23 mouse cellular contexts compared by ENCODE assay signal in genomic region chr17:24929506-24929905, GRCm38 (mm10). TPM values are rescaled to one million over a fixed set of nuclear protein-coding genes. Genes with fewer than 3 reads are reported as not detected.
A peak's percentile ranks its signal among the peaks of the same experiment; 100 is the strongest.
DNase-seq lines count a peak whose midpoint lies in the region; ATAC-seq and TF ChIP-seq lines count a peak whose summit lies in the region.
"Had no signal": no experiment of that assay in that cellular context is flagged by ENCODE, and none has a peak within 500 bp of the region (broad histone marks: within the 10 kb centered on the region; RNA-seq: fewer than 3 reads in every experiment).

No protein-coding gene starts in this region.

- H3K4me1 ChIP-seq in megakaryocyte, embryonic 14.5 days = peaks cover 38% of the 10 kb centered on the region
- H3K4me1 ChIP-seq in thymus, adult 2 months (replicated peaks; ENCODE audit: control insufficient read depth, insufficient read depth, low read length) = no peaks in the 10 kb centered on the region

- no peak overlapping the region for H3K27ac ChIP-seq in thymus, adult 2 months (ENCODE audit: control insufficient read depth, insufficient read depth, low read length)
- H3K27ac ChIP-seq: hindbrain, embryonic 12.5 days; midbrain, embryonic 10.5 days; neural tube, embryonic 12.5 days had no signal

- no peaks in the 10 kb centered on the region for H3K27me3 ChIP-seq in megakaryocyte, embryonic 14.5 days (replicated peaks)
- no peaks in the 10 kb centered on the region for H3K27me3 ChIP-seq in thymus, adult 2 months (ENCODE audit: control insufficient read depth, insufficient read depth, low read length)
- H3K27me3 ChIP-seq: hindbrain, embryonic 12.5 days; neural tube, embryonic 12.5 days had no signal

- no peak for TF ChIP-seq CTCF in thymus, adult 2 months (IDR thresholded peaks at IDR 0.05; ENCODE audit: borderline replicate concordance, control insufficient read depth, extremely low read depth, insufficient read depth, low read length, poor library complexity)

- H3K9me3 ChIP-seq in megakaryocyte, embryonic 14.5 days = no peaks in the 10 kb centered on the region
- H3K9me3 ChIP-seq: G1E; hindbrain, embryonic 12.5 days; midbrain, embryonic 10.5 days; neural tube, embryonic 12.5 days had no signal

- no peak for ATAC-seq in megakaryocyte, adult 5-6 weeks (ENCODE audit: poor library complexity, severe bottlenecking)
- no peak for ATAC-seq in cerebellum, adult (ENCODE audit: insufficient number of reproducible peaks, low FRiP score, low TSS enrichment)
- ATAC-seq: CD4-positive, CD25-positive, alpha-beta regulatory T cell, adult 4 months; forebrain, embryonic 16.5 days had no signal

- peak overlapping the region; percentile 18 for H3K4me3 ChIP-seq in megakaryocyte, embryonic 14.5 days (replicated peaks)
- H3K4me3 ChIP-seq in thymus, adult 2 months (ENCODE audit: control insufficient read depth, insufficient read depth, low read length) = no peak overlapping the region
- H3K4me3 ChIP-seq: hindbrain, embryonic 12.5 days; midbrain, embryonic 10.5 days; neural tube, embryonic 12.5 days had no signal

- no peak for TF ChIP-seq POLR2A in thymus, adult 2 months (IDR thresholded peaks at IDR 0.05; ENCODE audit: control insufficient read depth, extremely low read depth, insufficient read depth, low read length, poor library complexity)

- peaks cover 71% of the 10 kb centered on the region for H3K36me3 ChIP-seq in megakaryocyte, embryonic 14.5 days (replicated peaks; ENCODE audit: low read length)
- peaks cover 16% of the 10 kb centered on the region for H3K36me3 ChIP-seq in thymus, adult 2 months (ENCODE audit: control insufficient read depth, insufficient read depth, low read length)

- DNase-seq in Muller cell, postnatal 12 days (ENCODE audit: inconsistent ontology term) = peak; percentile 41
- peak; percentile 20 for DNase-seq in adrenal gland, postnatal 25 days
- no peak for DNase-seq in thymus, adult 2 months
- DNase-seq in layer of hippocampus, adult 8-10 months (ENCODE audit: low spot score in 2 of 2) = no peak
- DNase-seq: cerebellum, adult 11 months; cerebellum, postnatal 14 days; gastrocnemius, postnatal 36 days; heart, postnatal 14 days; kidney, adult 2 months; kidney, postnatal 10 days; lung, adult 18-20 months; lung, postnatal 36 days; right cerebral cortex, postnatal 14 days; spleen, adult 18-20 months had no signal

- 100% methylated on average over 1 of the region's 1 CpGs for WGBS in thymus, adult 2 months

RNA-seq across cellular contexts. Expression of gene Mapk8ip3, which starts 7.3 kb away (rescaled TPM):
- polyA plus RNA-seq in megakaryocyte, embryonic 14.5 days (2012; ENCODE audit: insufficient read depth, low replicate concordance) = 20.5 and 36.6 TPM in 2 replicates
- total RNA-seq in megakaryocyte, adult 5-6 weeks (2015) = 17.3 and 17.6 TPM in 2 replicates
- 20.1 and 36.1 TPM in 2 replicates for total RNA-seq in megakaryocyte, adult 5-6 weeks (2017)
- total RNA-seq in adrenal gland, postnatal 25 days (2021) = 157 and 177 TPM in 2 replicates
- polyA plus RNA-seq in thymus, adult 2 months (2012; rRNA removed) = 255 and 272 TPM in 2 replicates
- 100 to 1,000 TPM; 384 to 435 (median 406) TPM for total RNA-seq in layer of hippocampus, adult 8-10 months (2022)

RNA-seq across cellular contexts. Expression of gene Jpt2, which starts 31.0 kb away (rescaled TPM):
- polyA plus RNA-seq in megakaryocyte, embryonic 14.5 days (2012; ENCODE audit: insufficient read depth, low replicate concordance) = 3.5 and 8.6 TPM in 2 replicates
- total RNA-seq in megakaryocyte, adult 5-6 weeks (2015) = 60.9 and 63.8 TPM in 2 replicates
- total RNA-seq in megakaryocyte, adult 5-6 weeks (2017) = 54.0 and 55.0 TPM in 2 replicates
- 27.0 and 33.1 TPM in 2 replicates for total RNA-seq in adrenal gland, postnatal 25 days (2021)
- polyA plus RNA-seq in thymus, adult 2 months (2012; rRNA removed) = 13.5 and 15.0 TPM in 2 replicates
- 1 to 10 TPM; 5.5 to 8.8 (median 7.9) TPM for total RNA-seq in layer of hippocampus, adult 8-10 months (2022)

RNA-seq across cellular contexts. Expression of gene Nme3, which starts 33.2 kb away (rescaled TPM):
- 18.4 TPM in 1 of 2 replicates, not detected in the other for polyA plus RNA-seq in megakaryocyte, embryonic 14.5 days (2012; ENCODE audit: insufficient read depth, low replicate concordance)
- 27.2 and 28.2 TPM in 2 replicates for total RNA-seq in megakaryocyte, adult 5-6 weeks (2015)
- 40.9 and 45.5 TPM in 2 replicates for total RNA-seq in megakaryocyte, adult 5-6 weeks (2017)
- 85.2 and 112 TPM in 2 replicates for total RNA-seq in adrenal gland, postnatal 25 days (2021)
- 63.3 and 76.7 TPM in 2 replicates for polyA plus RNA-seq in thymus, adult 2 months (2012; rRNA removed)
- total RNA-seq in layer of hippocampus, adult 8-10 months (2022) = 10 to 100 TPM; 50.9 to 64.2 (median 51.9) TPM

RNA-seq across cellular contexts. Expression of gene Mrps34, which starts 34.6 kb away (rescaled TPM):
- polyA plus RNA-seq in megakaryocyte, embryonic 14.5 days (2012; ENCODE audit: insufficient read depth, low replicate concordance) = 75.3 and 168 TPM in 2 replicates
- total RNA-seq in megakaryocyte, adult 5-6 weeks (2015) = 30.0 and 30.1 TPM in 2 replicates
- 12.9 and 18.9 TPM in 2 replicates for total RNA-seq in megakaryocyte, adult 5-6 weeks (2017)
- total RNA-seq in adrenal gland, postnatal 25 days (2021) = 147 and 189 TPM in 2 replicates
- polyA plus RNA-seq in thymus, adult 2 months (2012; rRNA removed) = 146 and 152 TPM in 2 replicates
- total RNA-seq in layer of hippocampus, adult 8-10 months (2022) = 10 to 100 TPM; 63.3 to 78.7 (median 73.4) TPM

RNA-seq across cellular contexts. Expression of gene Eme2, which starts 34.6 kb away (rescaled TPM):
- 5.8 and 10.0 TPM in 2 replicates for polyA plus RNA-seq in megakaryocyte, embryonic 14.5 days (2012; ENCODE audit: insufficient read depth, low replicate concordance)
- total RNA-seq in megakaryocyte, adult 5-6 weeks (2015) = 2.2 and 5.8 TPM in 2 replicates
- total RNA-seq in megakaryocyte, adult 5-6 weeks (2017) = 13.5 and 17.4 TPM in 2 replicates
- total RNA-seq in adrenal gland, postnatal 25 days (2021) = 54.0 and 69.2 TPM in 2 replicates
- polyA plus RNA-seq in thymus, adult 2 months (2012; rRNA removed) = 48.2 and 55.3 TPM in 2 replicates
- total RNA-seq in layer of hippocampus, adult 8-10 months (2022) = 10 to 100 TPM; 54.6 to 64.3 (median 62.0) TPM

Comparison
In these comparisons a context has a peak if more than half of its experiments do, and no peak if none do; other contexts are left out.
1. DNase-seq: peak in Muller cell, postnatal 12 days (single experiment) and adrenal gland, postnatal 25 days (single experiment); none in thymus, adult 2 months (single experiment) and layer of hippocampus, adult 8-10 months (0 of 2).